Mouse (Mus musculus) CH12.LX (cell line): ENCODE results near the gene Mrrf. TPM values are rescaled to one million over a fixed set of nuclear protein-coding genes. Genes with fewer than 3 reads are reported as not detected.

Experiments
- DNase-seq: peaks from one replicate; pipeline ENCODE4 v3.0.0-alpha.2; 2013; ENCODE audit errors: extremely low read depth
- H3K27ac ChIP-seq: 2 replicates; pipeline ENCODE4 v1.5.1; 2012; ENCODE audit warnings: low read depth, mild to moderate bottlenecking, control low read depth, moderate library complexity; ENCODE audit not compliant: insufficient read depth
- H3K27me3 ChIP-seq: replicated peaks from 2 replicates; pipeline ENCODE3; 2012; ENCODE audit warnings: inconsistent platforms
- H3K36me3 ChIP-seq, 2 experiments: replicated peaks in 1 of 2; 2 replicates each; pipeline versions ENCODE3 to v1.6.1; 2012; ENCODE audit warnings: inconsistent platforms in 1 of 2, low read length in 1 of 2, mild to moderate bottlenecking in 1 of 2, mixed read lengths in 1 of 2, moderate library complexity in 1 of 2; ENCODE audit not compliant: control insufficient read depth in 1 of 2, insufficient read depth in 1 of 2
- H3K4me1 ChIP-seq, 2 experiments: 2 replicates each; pipeline ENCODE4 v1.6.1; 2012; ENCODE audit warnings: inconsistent platforms in 1 of 2, moderate library complexity in 1 of 2; ENCODE audit not compliant: insufficient read depth in 2 of 2, control insufficient read depth in 1 of 2
- H3K4me2 ChIP-seq: 2 replicates; pipeline ENCODE4 v1.6.1; 2012; ENCODE audit warnings: low read depth, mild to moderate bottlenecking, control low read depth; ENCODE audit not compliant: poor library complexity, insufficient read depth, severe bottlenecking
- H3K4me3 ChIP-seq, 3 experiments: fragments of 150-350 bp in 1 of 3; sonication (generic) in 1 of 3; replicated peaks in 1 of 3; 2 replicates each; pipeline versions ENCODE3 to v1.5.1; 2011 to 2012; ENCODE audit warnings: low read depth in 2 of 3, low read length in 2 of 3, mild to moderate bottlenecking in 2 of 3, moderate library complexity in 2 of 3, control low read depth in 1 of 3, improper control_type of control experiment in 1 of 3, inconsistent platforms in 1 of 3, mixed read lengths in 1 of 3; ENCODE audit not compliant: poor library complexity in 1 of 3
- H3K79me2 ChIP-seq: replicated peaks from 2 replicates; pipeline ENCODE4 v1.6.1; 2012; ENCODE audit warnings: mild to moderate bottlenecking, moderate library complexity; ENCODE audit not compliant: control insufficient read depth, poor library complexity, insufficient read depth, severe bottlenecking; ENCODE audit errors: extremely low read depth
- H3K9ac ChIP-seq: 2 replicates; pipeline ENCODE4 v1.6.1; 2012; ENCODE audit warnings: low read depth, mild to moderate bottlenecking, control low read depth, moderate library complexity; ENCODE audit not compliant: insufficient read depth
- H3K9me3 ChIP-seq: replicated peaks from 2 replicates; pipeline ENCODE3; 2012; ENCODE audit warnings: low read length, inconsistent platforms, mixed read lengths
- BHLHE40 ChIP-seq: IDR thresholded peaks from 2 replicates; pipeline ENCODE4 v1.6.1; 2011; ENCODE audit warnings: mild to moderate bottlenecking, low read depth, low read length, improper control_type of control experiment
- CHD1 ChIP-seq: IDR thresholded peaks from 2 replicates; pipeline ENCODE4 v1.6.1; 2012; ENCODE audit warnings: low read depth, low read length, improper control_type of control experiment, inconsistent platforms
- CHD2 ChIP-seq: IDR thresholded peaks from 2 replicates; pipeline ENCODE4 v1.6.1; 2011; ENCODE audit warnings: low read length, improper control_type of control experiment
- ELF1 ChIP-seq: IDR thresholded peaks from 2 replicates; pipeline ENCODE4 v1.6.1; 2014; ENCODE audit warnings: low read depth, mild to moderate bottlenecking, inconsistent platforms, low read length, improper control_type of control experiment
- EP300 ChIP-seq: IDR thresholded peaks from 2 replicates; pipeline ENCODE4 v1.6.1; 2011; ENCODE audit warnings: low read length, improper control_type of control experiment
- ETS1 ChIP-seq: conservative IDR thresholded peaks from 2 replicates; pipeline ENCODE4 v1.6.1; 2012; ENCODE audit warnings: low read depth, mild to moderate bottlenecking, inconsistent platforms, low read length, improper control_type of control experiment, moderate library complexity
- HCFC1 ChIP-seq: IDR thresholded peaks from 2 replicates; pipeline ENCODE4 v1.6.1; 2012; ENCODE audit warnings: low read depth, mild to moderate bottlenecking, inconsistent platforms, low read length, improper control_type of control experiment
- MAFK ChIP-seq: IDR thresholded peaks from 2 replicates; pipeline ENCODE4 v1.6.1; 2011; ENCODE audit warnings: low read length, improper control_type of control experiment; ENCODE audit not compliant: insufficient replicate concordance
- MAX ChIP-seq: IDR thresholded peaks from 2 replicates; pipeline ENCODE4 v1.6.1; 2011; ENCODE audit warnings: low read length, improper control_type of control experiment
- MXI1 ChIP-seq: IDR thresholded peaks from 2 replicates; pipeline ENCODE4 v1.6.1; 2011; ENCODE audit warnings: mild to moderate bottlenecking, low read depth, low read length, improper control_type of control experiment
- NELFE ChIP-seq: IDR thresholded peaks from 2 replicates; pipeline ENCODE4 v1.6.1; 2011; ENCODE audit warnings: low read depth, low read length, improper control_type of control experiment
- NRF1 ChIP-seq: IDR thresholded peaks from 2 replicates; pipeline ENCODE4 v1.6.1; 2014; ENCODE audit warnings: low read depth, mild to moderate bottlenecking, inconsistent platforms, low read length, improper control_type of control experiment, moderate library complexity
- PAX5 ChIP-seq: IDR thresholded peaks from 2 replicates; pipeline ENCODE4 v1.6.1; 2012; ENCODE audit warnings: low read length, inconsistent platforms, mixed read lengths
- POLR2A ChIP-seq: IDR thresholded peaks from 2 replicates; pipeline ENCODE4 v1.6.1; 2011; ENCODE audit warnings: low read depth, mild to moderate bottlenecking, improper control_type of control experiment, low read length
- RAD21 ChIP-seq: IDR thresholded peaks from 2 replicates; pipeline ENCODE4 v1.6.1; 2011; ENCODE audit warnings: low read depth, mild to moderate bottlenecking, low read length, improper control_type of control experiment, moderate library complexity
- RCOR1 ChIP-seq: conservative IDR thresholded peaks from 2 replicates; pipeline ENCODE4 v1.6.1; 2012; ENCODE audit warnings: low read depth, mild to moderate bottlenecking, inconsistent platforms, low read length, improper control_type of control experiment
- SMC3 ChIP-seq: IDR thresholded peaks from 2 replicates; pipeline ENCODE4 v1.6.1; 2011; ENCODE audit warnings: low read depth, low read length, improper control_type of control experiment
- TBP ChIP-seq: conservative IDR thresholded peaks from 2 replicates; pipeline ENCODE4 v1.6.1; 2011; ENCODE audit warnings: low read depth, low read length, improper control_type of control experiment
- TCF12 ChIP-seq: IDR thresholded peaks from 2 replicates; pipeline ENCODE4 v1.6.1; 2014; ENCODE audit warnings: low read depth, mild to moderate bottlenecking, inconsistent platforms, low read length, improper control_type of control experiment
- UBTF ChIP-seq: IDR thresholded peaks from 2 replicates; pipeline ENCODE4 v1.6.1; 2012; ENCODE audit warnings: low read depth, mild to moderate bottlenecking, inconsistent platforms, low read length, improper control_type of control experiment, moderate library complexity
- USF1 ChIP-seq: IDR thresholded peaks from 2 replicates; pipeline ENCODE4 v1.6.1; 2014; ENCODE audit warnings: low read depth, mild to moderate bottlenecking, inconsistent platforms, low read length, improper control_type of control experiment
- USF2 ChIP-seq: conservative IDR thresholded peaks from 2 replicates; pipeline ENCODE4 v1.6.1; 2011; ENCODE audit warnings: low read depth, low read length, improper control_type of control experiment
- ZC3H11A ChIP-seq: IDR thresholded peaks from 2 replicates; pipeline ENCODE4 v1.6.1; 2012; ENCODE audit warnings: low read depth, mild to moderate bottlenecking, inconsistent platforms, low read length, improper control_type of control experiment
- ZKSCAN1 ChIP-seq: IDR thresholded peaks from 2 replicates; pipeline ENCODE4 v1.6.1; 2012; ENCODE audit warnings: low read depth, inconsistent platforms, low read length, improper control_type of control experiment, borderline replicate concordance
- ZNF384 ChIP-seq: IDR thresholded peaks from 2 replicates; pipeline ENCODE4 v1.6.1; 2012; ENCODE audit warnings: low read depth, low read length, improper control_type of control experiment, inconsistent platforms
- dilution Hi-C: fragments of 300-500 bp; cut with MboI; formaldehyde crosslinking; loops from 2 replicates; pipeline ENCODE4 v1.14.3; 2020; ENCODE audit warnings: low sequenced_read_pairs; ENCODE audit not compliant: extremely low pct_unique_long_range_greater_than_20kb, extremely low pct_ligation_motif_present
- in situ Hi-C: fragments of 300-500 bp; cut with MboI; formaldehyde crosslinking; loops from 3 replicates; pipeline ENCODE4 v1.14.3; 2019; ENCODE audit warnings: low sequenced_read_pairs, low pct_ligation_motif_present, low pct_unique_long_range_greater_than_20kb, mixed read lengths
- polyA plus RNA-seq: library from polyadenylated mRNA; unstranded; fragments of >175 nt; gene quantifications from 2 replicates; pipeline ENCODE4 v1.2.1, GENCODE M21; 2012; ENCODE audit warnings: low read depth; ENCODE audit not compliant: insufficient read length
- total RNA-seq, 2 experiments: library from RNA; depleted of rRNA; stranded (reverse); fragments of 300-350 nt in 1 of 2; fragments of >200 nt in 1 of 2; gene quantifications; 2 replicates each; pipeline ENCODE4 v1.2.3; 2012 to 2014

Gene Mrrf
- total and polyA plus RNA-seq, 3 experiments: 17.2 to 22.2 (median 20.9) TPM

- in situ Hi-C loops (no loop called here), dilution Hi-C loops (no loop called here)
- DNase-seq: peak; percentile 64
- Histone ChIP-seq H3K9ac (no peak overlapping the region), H3K9me3 (no peaks in the 10 kb centered on the region), H3K79me2 (no peaks in the 10 kb centered on the region), H3K27me3 (peaks cover 84% of the 10 kb centered on the region), H3K4me1 (peaks cover 0 to 14% of the 10 kb centered on the region in 2 experiments; a peak in 2 of 4 replicates), H3K4me2 (peak overlapping the region; percentile 96), H3K4me3 (peak overlapping the region; percentile 20 to 49 (median 46)), H3K27ac (no peak overlapping the region), H3K36me3 (no peaks in the 10 kb centered on the region)
- no peak for TF ChIP-seq USF1
- no peak for TF ChIP-seq TBP
- TF ChIP-seq RCOR1: no peak
- TF ChIP-seq PAX5: no peak
- no peak for TF ChIP-seq ETS1
- TF ChIP-seq EP300: no peak
- TF ChIP-seq ELF1: no peak
- peak; percentile 35; the same call in 1 of the 2 replicates for TF ChIP-seq POLR2A
- TF ChIP-seq UBTF: no peak
- peak; percentile 73 for TF ChIP-seq NRF1
- TF ChIP-seq BHLHE40: 0 out of 2 replicates have a peak, but pooled peaks have one; percentile 33
- no peak for TF ChIP-seq ZKSCAN1
- TF ChIP-seq HCFC1: no peak
- TF ChIP-seq TCF12: no peak
- TF ChIP-seq SMC3: no peak
- TF ChIP-seq ZC3H11A: no peak
- TF ChIP-seq MAFK: no peak
Measured at GRCm38 (mm10) chr2:36090853-36091741, 45.1 kb upstream of the Mrrf start.

DNA sequence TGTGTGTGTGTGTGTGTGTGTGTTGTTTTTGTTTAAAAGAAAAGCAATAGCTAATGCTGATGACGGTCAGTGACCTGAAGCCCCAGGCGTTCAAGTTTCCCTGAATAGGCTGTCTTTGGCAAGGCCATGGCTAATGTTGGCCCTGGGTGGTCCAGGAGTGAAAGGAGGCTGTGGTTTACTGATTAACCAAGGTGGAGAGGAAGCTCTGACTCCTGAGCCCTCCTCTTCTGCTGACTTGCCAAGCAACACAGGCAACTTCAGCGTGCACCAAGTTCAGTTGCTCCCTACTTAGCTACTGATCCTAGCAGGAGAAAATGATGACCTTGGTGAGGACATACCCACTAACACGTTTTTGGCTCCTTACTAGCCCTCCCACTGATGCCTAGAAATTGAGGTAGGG is 43.4 kb upstream of the Mrrf start:
- in situ Hi-C loops (no loop called here), dilution Hi-C loops (no loop called here)
- no peak for TF ChIP-seq EP300
- TF ChIP-seq ETS1: no peak
- TF ChIP-seq MAX: no peak
- no peak for TF ChIP-seq RAD21
- TF ChIP-seq CHD2: no peak
- TF ChIP-seq CHD1: no peak
- TF ChIP-seq USF1: no peak
- TF ChIP-seq ZKSCAN1: no peak
- TF ChIP-seq ZNF384: no peak
- TF ChIP-seq NRF1: no peak
- TF ChIP-seq POLR2A: no peak
- no peak for TF ChIP-seq MXI1
- no peak for TF ChIP-seq NELFE
- TF ChIP-seq PAX5: no peak
- TF ChIP-seq USF2: no peak
- Histone ChIP-seq H3K9ac (no peak overlapping the region), H3K27ac (no peak overlapping the region), H3K79me2 (no peaks in the 10 kb centered on the region), H3K9me3 (no peaks in the 10 kb centered on the region), H3K4me1 (peaks cover 0 to 14% of the 10 kb centered on the region in 2 experiments; a peak in 2 of 4 replicates), H3K4me2 (no peak overlapping the region), H3K27me3 (peaks cover 84% of the 10 kb centered on the region), H3K36me3 (no peaks in the 10 kb centered on the region), H3K4me3 (no peak overlapping the region)
- no peak for DNase-seq
